Mouse (Mus musculus): ENCODE results near the gene Adamts6. TPM values are rescaled to one million over a fixed set of nuclear protein-coding genes. Genes with fewer than 3 reads are reported as not detected.

Adamts6 gene
- total and polyA plus RNA-seq, 3 experiments = 0.03 to 0.08 TPM; not detected in 1

GRCm38 (mm10) chr13:104285031-104285431, 2.6 kb upstream of the Adamts6 start:
- peak overlapping the region in 1 of 2 experiments; percentile 94; a peak in 2 of 4 replicates for H3K4me3 ChIP-seq (ENCODE audit: control insufficient read depth in 1 of 2, insufficient read depth in 1 of 2, low read depth in 2 of 2, low read length in 2 of 2)
- H3K9ac ChIP-seq (ENCODE audit: control insufficient read depth, low read depth, low read length, poor library complexity, severe bottlenecking) = no peak overlapping the region
- H3K27me3 ChIP-seq (ENCODE audit: control insufficient read depth in 1 of 2, insufficient read depth in 2 of 2, low read length in 2 of 2) = peaks cover 0 to 1% of the 10 kb centered on the region in 2 experiments; a peak in 1 of 4 replicates
- no peak overlapping the region for H3K27ac ChIP-seq (ENCODE audit: control insufficient read depth, low read depth, low read length)
- H3K79me2 ChIP-seq (ENCODE audit: control insufficient read depth, insufficient read depth, low read length, poor library complexity) = no peaks in the 10 kb centered on the region; the same call in 1 of the 2 replicates
- no peaks in the 10 kb centered on the region for H3K9me3 ChIP-seq (replicated peaks; ENCODE audit: insufficient read depth, low read length)
- H3K36me3 ChIP-seq (ENCODE audit: control insufficient read depth in 1 of 2, insufficient read depth in 2 of 2, low read length in 2 of 2) = peaks cover 0 to 6% of the 10 kb centered on the region in 2 experiments; a peak in 2 of 4 replicates
- no peaks in the 10 kb centered on the region; a peak in 1 of 4 replicates for H3K4me1 ChIP-seq (ENCODE audit: control insufficient read depth in 1 of 2, insufficient read depth in 2 of 2, low read length in 2 of 2)
- peak; percentile 77 for DNase-seq (ENCODE audit: low read depth, low spot score)
- TF ChIP-seq SIN3A (IDR thresholded peaks at IDR 0.05; ENCODE audit: low read length) (peak; percentile 84), GABPA (IDR thresholded peaks at IDR 0.05; ENCODE audit: low read depth, low read length) (no peak), KAT2A (conservative IDR thresholded peaks at IDR 0.05; ENCODE audit: low read depth, low read length) (no peak), HCFC1 (IDR thresholded peaks at IDR 0.05; ENCODE audit: low read depth, low read length) (0 out of 2 replicates have a peak, but pooled peaks have one; percentile 26), ZC3H11A (IDR thresholded peaks at IDR 0.05; ENCODE audit: low read depth, low read length) (peak; percentile 90), RCOR1 (IDR thresholded peaks at IDR 0.05; ENCODE audit: low read depth, low read length) (peak; percentile 38; the same call in 1 of the 2 replicates), MEF2A (IDR thresholded peaks at IDR 0.05; ENCODE audit: extremely low read depth, insufficient replicate concordance, low read depth, low read length, poor library complexity, severe bottlenecking) (no peak), ZKSCAN1 (IDR thresholded peaks at IDR 0.05; ENCODE audit: low read depth, low read length) (no peak), MAX (IDR thresholded peaks at IDR 0.05; ENCODE audit: low read length) (no peak), USF1 (IDR thresholded peaks at IDR 0.05; ENCODE audit: low read depth, low read length) (no peak), CHD1 (IDR thresholded peaks at IDR 0.05; ENCODE audit: low read depth, low read length) (no peak), MYB (IDR thresholded peaks at IDR 0.05; ENCODE audit: low read depth, low read length) (no peak), BHLHE40 (IDR thresholded peaks at IDR 0.05; ENCODE audit: borderline replicate concordance, low read depth, low read length) (peak; percentile 44; the same call in 1 of the 2 replicates), UBTF (IDR thresholded peaks at IDR 0.05; ENCODE audit: borderline replicate concordance, insufficient read depth, low read depth, low read length) (no peak), JUND (IDR thresholded peaks at IDR 0.05; ENCODE audit: low read depth, low read length) (0 out of 2 replicates have a peak, but pooled peaks have one; percentile 39), TAL1 (IDR thresholded peaks at IDR 0.05; ENCODE audit: low read length) (no peak), USF2 (IDR thresholded peaks at IDR 0.05; ENCODE audit: borderline replicate concordance in 1 of 2, insufficient read depth in 1 of 2, low read depth in 1 of 2, low read length in 2 of 2) (no peak), GATA1 (IDR thresholded peaks at IDR 0.05; ENCODE audit: low read depth, low read length) (no peak), TCF12 (IDR thresholded peaks at IDR 0.05; ENCODE audit: low read depth, low read length) (no peak), CHD2 (IDR thresholded peaks at IDR 0.05; ENCODE audit: low read length) (no peak), TBP (IDR thresholded peaks at IDR 0.05; ENCODE audit: low read depth, low read length) (no peak), POLR2A (IDR thresholded peaks at IDR 0.05; ENCODE audit: control insufficient read depth in 1 of 2, insufficient read depth in 1 of 2, low read depth in 1 of 2, low read length in 2 of 2, poor library complexity in 1 of 2) (no peak), POLR2AphosphoS5 (IDR thresholded peaks at IDR 0.05; ENCODE audit: borderline replicate concordance, low read depth, low read length) (no peak), MAZ (IDR thresholded peaks at IDR 0.05; ENCODE audit: low read depth, low read length) (peak; percentile 50), ETS1 (IDR thresholded peaks at IDR 0.05; ENCODE audit: low read depth, low read length) (0 out of 2 replicates have a peak, but pooled peaks have one; percentile 22), ZNF384 (IDR thresholded peaks at IDR 0.05; ENCODE audit: low read depth, low read length) (peak; percentile 81), MAFK (IDR thresholded peaks at IDR 0.05; ENCODE audit: borderline replicate concordance, low read depth, low read length) (no peak), SMC3 (IDR thresholded peaks at IDR 0.05; ENCODE audit: low read depth, low read length) (peak; percentile 88), ZMIZ1 (IDR thresholded peaks at IDR 0.05; ENCODE audit: low read depth, low read length) (no peak), MXI1 (IDR thresholded peaks at IDR 0.05; ENCODE audit: low read depth, low read length) (peak; percentile 47), ELF1 (IDR thresholded peaks at IDR 0.05; ENCODE audit: low read depth, low read length) (0 out of 2 replicates have a peak, but pooled peaks have one; percentile 47), NRF1 (IDR thresholded peaks at IDR 0.05; ENCODE audit: insufficient read depth, low read depth, low read length, poor library complexity, severe bottlenecking) (no peak), NELFE (IDR thresholded peaks at IDR 0.05; ENCODE audit: low read depth, low read length) (no peak), RAD21 (IDR thresholded peaks at IDR 0.05; ENCODE audit: low read depth, low read length) (peak; percentile 99), CTCF (IDR thresholded peaks at IDR 0.05 in 2 of 3, conservative IDR thresholded peaks at IDR 0.05 in 1 of 3; ENCODE audit: control insufficient read depth in 1 of 3, insufficient read depth in 1 of 3, low read depth in 2 of 3, low read length in 3 of 3, poor library complexity in 1 of 3, severe bottlenecking in 1 of 3) (peak; percentile 16 to 90 (median 34); a peak in 3 of 6 replicates), E2F4 (IDR thresholded peaks at IDR 0.05; ENCODE audit: borderline replicate concordance, low read depth, low read length) (no peak; the same call in 1 of the 2 replicates), EP300 (IDR thresholded peaks at IDR 0.05; ENCODE audit: low read depth in 1 of 2, low read length in 2 of 2) (no peak)

Data from MEL (cell line).